Mouse (Mus musculus) neural tube, postnatal 0 days (tissue): ENCODE data around the gene Gm17078. TPM values are rescaled to one million over a fixed set of nuclear protein-coding genes. Genes with fewer than 3 reads are reported as not detected.

Source experiments
- polyA plus RNA-seq: library from polyadenylated mRNA; unstranded; fragments of >200 nt; fragmentation: Nextera tagmentation; extraction: Ambion mirVana; gene quantifications from 2 replicates; pipeline ENCODE4 v1.2.1, GENCODE M21; 2015

Gm17078 gene
- not detected in 2 replicates for polyA plus RNA-seq

GRCm38 (mm10) chr14:51611210-51611609 is at the start of gene Gm17078:
Gm17078 (minus strand) TSS chr14:51611310.

GRCm38 (mm10) chr14:51635566-51635965 is 24.5 kb upstream of the Gm17078 start, which contains the start of gene Gm4181:
Gm4181 (minus strand) TSS chr14:51635666.

GRCm38 (mm10) chr14:51592039-51592438 is 19.1 kb downstream of the Gm17078 start, which contains the start of gene Gm17174:
Gm17174 (minus strand) TSS chr14:51592139.

GRCm38 (mm10) chr14:51573963-51574362 is 37.1 kb downstream of the Gm17078 start, which contains the start of gene Gm17175:
Gm17175 (minus strand) TSS chr14:51574063.

Other genes with a start within 250 kb of the Gm17078 start
- gene Gm7247, start 249.6 kb downstream of the Gm17078 start, polyA plus RNA-seq, result not detected in 2 replicates
- not detected in 2 replicates for gene Vmn2r88, start 200.5 kb downstream of the Gm17078 start, polyA plus RNA-seq
- not detected in 2 replicates for gene Vmn2r89, start 159.5 kb downstream of the Gm17078 start, polyA plus RNA-seq
- not detected in 2 replicates for gene Gm5622, start 58.5 kb downstream of the Gm17078 start, polyA plus RNA-seq
- gene Gm17175, start 37.2 kb downstream of the Gm17078 start, polyA plus RNA-seq, result not detected in 2 replicates
- gene Gm17174, start 19.2 kb downstream of the Gm17078 start, polyA plus RNA-seq, result not detected in 2 replicates
- gene Gm4181, start 24.4 kb upstream of the Gm17078 start, polyA plus RNA-seq, result not detected in 2 replicates
- not detected in 2 replicates for gene Gm17079, start 84.2 kb upstream of the Gm17078 start, polyA plus RNA-seq
- gene Gm5800, start 105.9 kb upstream of the Gm17078 start, polyA plus RNA-seq, result not detected in 2 replicates
- not detected in 2 replicates for gene Ang4, start 162.3 kb upstream of the Gm17078 start, polyA plus RNA-seq
- not detected in 2 replicates for gene AY358078, start 188.7 kb upstream of the Gm17078 start, polyA plus RNA-seq
- gene Ear6, start 242.4 kb upstream of the Gm17078 start, polyA plus RNA-seq, result not detected in 2 replicates